Mouse (Mus musculus): ENCODE measurements at regions not wholly inside any gene's neighbourhood (a gene's known extent, or its start where the extent isn't known, plus 50 kb on each side); places are given as distances from the start of the nearest gene placed in this dataset.
A peak's percentile ranks its signal among the peaks of the same experiment; 100 is the strongest.

- no peak for DNase-seq (ENCODE audit: low spot score)
Measured at GRCm38 (mm10) chr5:74121861-74122630, 53.8 kb upstream of the Usp46 start.

- peak; percentile 21 for DNase-seq (ENCODE audit: low spot score)
Measured at GRCm38 (mm10) chr5:74126015-74126896, 58.0 kb upstream of the Usp46 start.

- no peak for DNase-seq (ENCODE audit: low spot score)
Measured at GRCm38 (mm10) chr5:74127518-74127917, 59.3 kb upstream of the Usp46 start.

- DNase-seq (ENCODE audit: low spot score): no peak
Measured at GRCm38 (mm10) chr5:74129636-74130035, 61.4 kb upstream of the Usp46 start.

- DNase-seq (ENCODE audit: low spot score): no peak
Measured at GRCm38 (mm10) chr5:74132671-74133070, 62.4 kb upstream of the Rasl11b start.

GRCm38 (mm10) chr5:74136377-74136776, 58.7 kb upstream of the Rasl11b start:
- DNase-seq (ENCODE audit: low spot score): no peak

GRCm38 (mm10) chr5:74136868-74137439, 58.1 kb upstream of the Rasl11b start:
- DNase-seq (ENCODE audit: low spot score): no peak

GRCm38 (mm10) chr5:74143994-74144393, 51.1 kb upstream of the Rasl11b start:
- DNase-seq (ENCODE audit: low spot score): no peak

GRCm38 (mm10) chr5:74144765-74145164, 50.3 kb upstream of the Rasl11b start:
- DNase-seq (ENCODE audit: low spot score): no peak
